Mouse (Mus musculus): ENCODE measurements around the gene Lama2. TPM values are rescaled to one million over a fixed set of nuclear protein-coding genes. Genes with fewer than 3 reads are reported as not detected.
A peak's percentile ranks its signal among the peaks of the same experiment; 100 is the strongest.

Gene Lama2
- 17.2 and 20.2 TPM in 2 replicates for polyA plus RNA-seq (2015; fragmentation: Nextera tagmentation; extraction: Ambion mirVana)

- Histone ChIP-seq H3K27ac (no peak within 1 kb of the TSS), H3K4me3 (no peak within 1 kb of the TSS), H3K4me1 (peaks cover 8% of the 10 kb centered on the region), H3K9ac (no peak within 1 kb of the TSS), H3K36me3 (no peaks in the 10 kb centered on the region), H3K9me3 (no peaks in the 10 kb centered on the region), H3K27me3 (no peaks in the 10 kb centered on the region), H3K4me2 (no peak within 1 kb of the TSS)
- 90% methylated on average over 3 of the region's 3 CpGs for WGBS
- ATAC-seq (ENCODE audit: insufficient number of reproducible peaks, low FRiP score, low TSS enrichment, low read depth) = no peak
Observed at GRCm38 (mm10) chr10:27619658-27620057, at the start of gene Lama2. Gene Lama2 (minus strand): TSS chr10:27619758.

- Histone ChIP-seq H3K27ac (no peak overlapping the region), H3K4me2 (no peak overlapping the region), H3K9ac (no peak overlapping the region), H3K9me3 (no peaks in the 10 kb centered on the region), H3K4me3 (no peak overlapping the region), H3K27me3 (no peaks in the 10 kb centered on the region), H3K4me1 (no peaks in the 10 kb centered on the region), H3K36me3 (no peaks in the 10 kb centered on the region)
- ATAC-seq (ENCODE audit: insufficient number of reproducible peaks, low FRiP score, low TSS enrichment, low read depth) = no peak
- WGBS = 69% methylated on average over 1 of the region's 1 CpGs
Observed at GRCm38 (mm10) chr10:27664391-27664790, 44.8 kb upstream of the Lama2 start.

GRCm38 (mm10) chr10:27663396-27663795, 43.8 kb upstream of the Lama2 start:
- WGBS = 70% methylated on average over 1 of the region's 1 CpGs
- Histone ChIP-seq H3K27ac (no peak overlapping the region), H3K9ac (no peak overlapping the region), H3K4me2 (no peak overlapping the region), H3K27me3 (no peaks in the 10 kb centered on the region), H3K4me1 (no peaks in the 10 kb centered on the region), H3K4me3 (no peak overlapping the region), H3K9me3 (no peaks in the 10 kb centered on the region), H3K36me3 (no peaks in the 10 kb centered on the region)
- no peak for ATAC-seq (ENCODE audit: insufficient number of reproducible peaks, low FRiP score, low TSS enrichment, low read depth)

GRCm38 (mm10) chr10:27654164-27654563, 34.6 kb upstream of the Lama2 start:
- Histone ChIP-seq H3K9ac (no peak overlapping the region), H3K36me3 (no peaks in the 10 kb centered on the region), H3K9me3 (no peaks in the 10 kb centered on the region), H3K27me3 (no peaks in the 10 kb centered on the region), H3K4me2 (no peak overlapping the region), H3K4me1 (no peaks in the 10 kb centered on the region), H3K4me3 (no peak overlapping the region), H3K27ac (no peak overlapping the region)
- no peak for ATAC-seq (ENCODE audit: insufficient number of reproducible peaks, low FRiP score, low TSS enrichment, low read depth)
- 83% methylated on average over 4 of the region's 4 CpGs for WGBS

- Histone ChIP-seq H3K36me3 (no peaks in the 10 kb centered on the region), H3K27me3 (no peaks in the 10 kb centered on the region), H3K4me1 (no peaks in the 10 kb centered on the region), H3K9me3 (no peaks in the 10 kb centered on the region), H3K4me2 (no peak overlapping the region), H3K4me3 (no peak overlapping the region), H3K27ac (no peak overlapping the region), H3K9ac (no peak overlapping the region)
- 42% methylated on average over 8 of the region's 8 CpGs for WGBS
- no peak for ATAC-seq (ENCODE audit: insufficient number of reproducible peaks, low FRiP score, low TSS enrichment, low read depth)
Observed at GRCm38 (mm10) chr10:27652694-27653335, 33.3 kb upstream of the Lama2 start.

GRCm38 (mm10) chr10:27635721-27636120, 16.2 kb upstream of the Lama2 start:
- no peaks in the 10 kb centered on the region for H3K9me3 ChIP-seq

GRCm38 (mm10) chr10:27631002-27631401, 11.4 kb upstream of the Lama2 start:
- ATAC-seq (ENCODE audit: insufficient number of reproducible peaks, low FRiP score, low TSS enrichment, low read depth) = no peak
- WGBS = 74% methylated on average over 4 of the region's 4 CpGs
- Histone ChIP-seq H3K9me3 (no peaks in the 10 kb centered on the region), H3K4me2 (no peak overlapping the region), H3K4me1 (no peaks in the 10 kb centered on the region), H3K27me3 (no peaks in the 10 kb centered on the region), H3K36me3 (no peaks in the 10 kb centered on the region), H3K9ac (no peak overlapping the region), H3K4me3 (no peak overlapping the region), H3K27ac (no peak overlapping the region)

More at GRCm38 (mm10) chr10:27635721-27636120, 16.2 kb upstream of the Lama2 start:
- H3K4me2 ChIP-seq = no peak overlapping the region
- no peaks in the 10 kb centered on the region for H3K36me3 ChIP-seq
- 38% methylated on average over 2 of the region's 2 CpGs for WGBS
- ATAC-seq (ENCODE audit: insufficient number of reproducible peaks, low FRiP score, low TSS enrichment, low read depth) = no peak
- H3K27ac ChIP-seq = no peak overlapping the region
- H3K4me1 ChIP-seq = no peaks in the 10 kb centered on the region
- H3K9ac ChIP-seq = no peak overlapping the region
- no peak overlapping the region for H3K4me3 ChIP-seq
- no peaks in the 10 kb centered on the region for H3K27me3 ChIP-seq

GRCm38 (mm10) chr10:27621697-27622449, 2.3 kb upstream of the Lama2 start:
- H3K9me3 ChIP-seq = no peaks in the 10 kb centered on the region
- no peak overlapping the region for H3K4me3 ChIP-seq
- no peak overlapping the region for H3K27ac ChIP-seq
- H3K4me1 ChIP-seq = peaks cover 2% of the 10 kb centered on the region
- 45% methylated on average over 9 of the region's 9 CpGs for WGBS
- no peak for ATAC-seq (ENCODE audit: insufficient number of reproducible peaks, low FRiP score, low TSS enrichment, low read depth)
- no peak overlapping the region; the same call in 1 of the 2 replicates for H3K9ac ChIP-seq
- H3K4me2 ChIP-seq = no peak overlapping the region
- no peaks in the 10 kb centered on the region for H3K27me3 ChIP-seq
- no peaks in the 10 kb centered on the region for H3K36me3 ChIP-seq

- Histone ChIP-seq H3K27ac (no peak overlapping the region), H3K4me1 (peaks cover 8% of the 10 kb centered on the region), H3K36me3 (no peaks in the 10 kb centered on the region), H3K4me2 (no peak overlapping the region), H3K27me3 (no peaks in the 10 kb centered on the region), H3K4me3 (no peak overlapping the region), H3K9me3 (no peaks in the 10 kb centered on the region), H3K9ac (no peak overlapping the region)
- 77% methylated on average over 4 of the region's 4 CpGs for WGBS
- ATAC-seq (ENCODE audit: insufficient number of reproducible peaks, low FRiP score, low TSS enrichment, low read depth) = no peak
Observed at GRCm38 (mm10) chr10:27617522-27618020, 2.0 kb downstream of the Lama2 start.

- Histone ChIP-seq H3K27ac (peak overlapping the region; percentile 77), H3K9me3 (no peaks in the 10 kb centered on the region), H3K36me3 (no peaks in the 10 kb centered on the region), H3K4me2 (peak overlapping the region; percentile 64), H3K9ac (peak overlapping the region; percentile 34), H3K27me3 (no peaks in the 10 kb centered on the region), H3K4me1 (peaks cover 8% of the 10 kb centered on the region), H3K4me3 (peak overlapping the region; percentile 46)
- peak; percentile 67; the same call in 1 of the 2 replicates for ATAC-seq (ENCODE audit: insufficient number of reproducible peaks, low FRiP score, low TSS enrichment, low read depth)
- WGBS = 6% methylated on average over 18 of the region's 18 CpGs
Observed at GRCm38 (mm10) chr10:27616641-27617415, 2.7 kb downstream of the Lama2 start.

GRCm38 (mm10) chr10:27595675-27596074, 23.9 kb downstream of the Lama2 start:
- no peaks in the 10 kb centered on the region for H3K27me3 ChIP-seq
- H3K4me2 ChIP-seq = no peak overlapping the region
- H3K4me1 ChIP-seq = no peaks in the 10 kb centered on the region
- H3K9ac ChIP-seq = no peak overlapping the region
- no peaks in the 10 kb centered on the region for H3K9me3 ChIP-seq
- WGBS = 89% methylated on average over 3 of the region's 3 CpGs
- ATAC-seq (ENCODE audit: insufficient number of reproducible peaks, low FRiP score, low TSS enrichment, low read depth) = no peak
- H3K4me3 ChIP-seq = no peak overlapping the region
- H3K36me3 ChIP-seq = no peaks in the 10 kb centered on the region
- no peak overlapping the region for H3K27ac ChIP-seq

- no peak overlapping the region for H3K4me3 ChIP-seq
- ATAC-seq (ENCODE audit: insufficient number of reproducible peaks, low FRiP score, low TSS enrichment, low read depth) = no peak
- H3K27me3 ChIP-seq = no peaks in the 10 kb centered on the region
- no peaks in the 10 kb centered on the region for H3K9me3 ChIP-seq
- H3K4me2 ChIP-seq = no peak overlapping the region
- H3K4me1 ChIP-seq = no peaks in the 10 kb centered on the region
- whole genome bisulfite sequencing = 64% methylated on average over 2 of the region's 2 CpGs
- H3K9ac ChIP-seq = no peak overlapping the region
- H3K36me3 ChIP-seq = no peaks in the 10 kb centered on the region
- no peak overlapping the region for H3K27ac ChIP-seq
Observed at GRCm38 (mm10) chr10:27533217-27533616, 86.3 kb downstream of the Lama2 start.

Data from limb, embryonic 15.5 days (tissue).